Mouse (Mus musculus): ENCODE measurements around the gene Runx2. TPM values are rescaled to one million over a fixed set of nuclear protein-coding genes. Genes with fewer than 3 reads are reported as not detected.

The Runx2 gene
- total RNA-seq, 2 experiments from 2014 or later = 15.6 to 52.6 TPM

GRCm38 (mm10) chr17:44601317-44602021, 213.1 kb downstream of the Runx2 start:
- no peak for ATAC-seq (ENCODE audit: poor library complexity, severe bottlenecking)

GRCm38 (mm10) chr17:44599856-44600255, 214.7 kb downstream of the Runx2 start:
- no peak for ATAC-seq (ENCODE audit: poor library complexity, severe bottlenecking)

GRCm38 (mm10) chr17:44599132-44599531, 215.5 kb downstream of the Runx2 start:
- ATAC-seq (ENCODE audit: poor library complexity, severe bottlenecking) = no peak

GRCm38 (mm10) chr17:44597918-44598504, 216.6 kb downstream of the Runx2 start:
- no peak for ATAC-seq (ENCODE audit: poor library complexity, severe bottlenecking)

GRCm38 (mm10) chr17:44592737-44593090, 221.9 kb downstream of the Runx2 start:
- ATAC-seq (ENCODE audit: poor library complexity, severe bottlenecking) = no peak

GRCm38 (mm10) chr17:44592067-44592736, 222.4 kb downstream of the Runx2 start:
- ATAC-seq (ENCODE audit: poor library complexity, severe bottlenecking) = no peak

- no peak for ATAC-seq (ENCODE audit: poor library complexity, severe bottlenecking)
Measured at GRCm38 (mm10) chr17:44588470-44588869, 226.1 kb downstream of the Runx2 start.

GRCm38 (mm10) chr17:44588020-44588419, 226.6 kb downstream of the Runx2 start:
- ATAC-seq (ENCODE audit: poor library complexity, severe bottlenecking) = no peak

- no peak for ATAC-seq (ENCODE audit: poor library complexity, severe bottlenecking)
Measured at GRCm38 (mm10) chr17:44586196-44586595, 228.4 kb downstream of the Runx2 start.

- no peak for ATAC-seq (ENCODE audit: poor library complexity, severe bottlenecking)
Measured at GRCm38 (mm10) chr17:44584781-44585180, 229.8 kb downstream of the Runx2 start.

GRCm38 (mm10) chr17:44577791-44578190, 236.8 kb downstream of the Runx2 start:
- ATAC-seq (ENCODE audit: poor library complexity, severe bottlenecking) = no peak

- peak; percentile 66 for ATAC-seq (ENCODE audit: poor library complexity, severe bottlenecking)
Measured at GRCm38 (mm10) chr17:44570899-44571298, 243.7 kb downstream of the Runx2 start.

GRCm38 (mm10) chr17:44569020-44569621, 245.5 kb downstream of the Runx2 start:
- ATAC-seq (ENCODE audit: poor library complexity, severe bottlenecking) = peak; percentile 20; the same call in 1 of the 2 replicates

GRCm38 (mm10) chr17:44566992-44567391, 247.6 kb downstream of the Runx2 start:
- ATAC-seq (ENCODE audit: poor library complexity, severe bottlenecking) = no peak

GRCm38 (mm10) chr17:44565884-44566515, 248.6 kb downstream of the Runx2 start:
- ATAC-seq (ENCODE audit: poor library complexity, severe bottlenecking) = no peak

GRCm38 (mm10) chr17:44565311-44565831, 249.2 kb downstream of the Runx2 start:
- ATAC-seq (ENCODE audit: poor library complexity, severe bottlenecking) = no peak

GRCm38 (mm10) chr17:44564611-44565198, 249.9 kb downstream of the Runx2 start:
- ATAC-seq (ENCODE audit: poor library complexity, severe bottlenecking) = no peak

- ATAC-seq (ENCODE audit: poor library complexity, severe bottlenecking) = no peak
Measured at GRCm38 (mm10) chr17:44560016-44560415, 254.6 kb downstream of the Runx2 start.

GRCm38 (mm10) chr17:44557199-44558111, 257.1 kb downstream of the Runx2 start:
- ATAC-seq (ENCODE audit: poor library complexity, severe bottlenecking) = peak; percentile 35; the same call in 1 of the 2 replicates
